Mouse (Mus musculus): ENCODE results near the gene Rasgef1a.

Rasgef1a gene

DNA sequence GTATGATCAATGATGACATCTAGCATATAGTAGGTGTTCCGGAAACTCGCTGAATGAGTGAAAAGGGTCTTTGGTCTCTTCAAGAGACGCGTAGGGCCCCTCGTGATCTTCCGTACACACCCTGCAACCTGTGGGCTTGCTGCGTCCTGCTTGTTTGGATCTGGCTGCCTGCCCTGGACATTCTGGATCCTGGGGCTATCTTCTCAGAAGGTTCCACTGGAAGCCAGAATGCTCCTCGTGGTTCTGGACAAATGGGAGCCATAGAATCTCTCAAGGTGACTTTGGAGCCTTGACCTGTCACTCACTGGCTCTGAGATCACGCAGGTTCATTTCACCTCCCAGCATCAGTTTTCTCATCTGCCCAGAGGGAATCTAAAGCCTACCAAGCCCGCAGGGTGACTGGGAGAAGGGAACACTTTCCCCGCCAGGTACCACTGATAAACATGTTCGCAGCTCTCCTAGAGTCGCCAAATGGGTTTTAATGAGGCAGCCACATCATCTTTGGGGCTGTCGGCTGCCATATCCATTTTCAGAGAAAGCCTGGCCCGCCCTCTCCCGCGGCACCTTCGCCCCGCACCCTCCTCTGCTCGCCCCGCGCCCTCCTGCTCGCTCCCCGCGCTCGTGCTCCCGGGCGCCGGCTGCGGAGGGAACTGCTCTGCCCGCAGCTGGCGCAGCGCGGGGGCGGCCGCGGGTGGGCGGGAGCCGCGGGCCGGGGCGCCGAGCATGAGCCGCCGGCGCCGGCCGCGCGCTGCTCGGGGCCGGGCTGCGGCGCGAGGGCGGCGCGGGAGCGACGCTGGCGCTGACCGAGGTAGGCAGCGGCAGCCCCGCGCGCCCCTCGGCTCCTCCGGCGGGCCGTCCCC is at the start of gene Rasgef1a:
Rasgef1a (plus strand) TSS at position 683 of the 860 bp plus-strand sequence.
- peak in 1 of 2 experiments; percentile 43 for DNase-seq (ENCODE audit: low spot score in 2 of 2)

GRCm38 (mm10) chr6:117963201-117963600 is 48.0 kb upstream of the Rasgef1a start:
- no peak for DNase-seq (ENCODE audit: low spot score in 2 of 2)

GRCm38 (mm10) chr6:117966729-117967128 is 44.5 kb upstream of the Rasgef1a start:
- DNase-seq (ENCODE audit: low spot score in 2 of 2), result no peak

GRCm38 (mm10) chr6:117987173-117987572 is 24.1 kb upstream of the Rasgef1a start:
- no peak for DNase-seq (ENCODE audit: low spot score in 2 of 2)

DNA sequence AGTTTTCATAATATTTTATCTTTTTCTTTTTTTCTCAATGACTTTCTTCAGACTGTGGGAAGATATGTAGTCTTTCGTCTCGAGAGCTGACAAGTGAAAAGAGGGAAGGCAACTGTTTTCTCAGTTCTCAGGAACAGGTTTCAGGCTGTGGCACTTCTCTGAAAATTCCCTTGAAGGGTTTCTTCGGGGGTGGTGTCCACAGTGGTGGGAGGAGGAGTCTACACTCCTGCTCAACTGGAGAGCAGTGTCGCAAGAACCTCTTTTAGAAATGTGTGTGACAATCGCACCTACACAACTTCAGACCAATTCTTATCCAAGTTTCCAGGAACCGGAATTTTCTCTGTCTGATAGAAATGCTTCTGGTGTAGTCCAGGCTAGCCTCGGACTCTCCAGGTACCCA is 22.0 kb upstream of the Rasgef1a start:
- DNase-seq (ENCODE audit: low spot score in 2 of 2), result no peak

- DNase-seq (ENCODE audit: low spot score in 2 of 2), result no peak
Measured at GRCm38 (mm10) chr6:117990649-117991048, 20.6 kb upstream of the Rasgef1a start.

DNA sequence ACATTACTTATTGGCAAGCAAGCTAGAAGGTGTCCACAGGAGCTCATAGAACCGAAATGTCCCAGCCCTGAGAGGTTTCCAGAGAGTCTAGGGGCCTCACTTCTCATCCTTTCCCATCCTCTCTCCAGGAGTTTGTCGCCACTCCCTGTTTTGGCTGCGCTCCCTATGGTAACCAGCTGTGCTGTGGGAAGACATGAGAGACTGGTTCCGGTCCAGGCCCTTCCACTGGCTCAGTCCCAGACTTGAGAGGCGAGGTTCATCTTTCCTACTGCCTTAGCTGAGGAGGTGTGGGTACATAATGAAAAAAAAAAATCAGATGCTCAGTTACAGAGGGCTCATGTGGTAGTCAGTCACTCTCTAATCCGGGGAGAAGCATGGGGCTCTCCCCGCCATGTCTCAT is 19.9 kb upstream of the Rasgef1a start:
- DNase-seq (ENCODE audit: low spot score in 2 of 2), result peak in 1 of 2 experiments; percentile 25

DNA sequence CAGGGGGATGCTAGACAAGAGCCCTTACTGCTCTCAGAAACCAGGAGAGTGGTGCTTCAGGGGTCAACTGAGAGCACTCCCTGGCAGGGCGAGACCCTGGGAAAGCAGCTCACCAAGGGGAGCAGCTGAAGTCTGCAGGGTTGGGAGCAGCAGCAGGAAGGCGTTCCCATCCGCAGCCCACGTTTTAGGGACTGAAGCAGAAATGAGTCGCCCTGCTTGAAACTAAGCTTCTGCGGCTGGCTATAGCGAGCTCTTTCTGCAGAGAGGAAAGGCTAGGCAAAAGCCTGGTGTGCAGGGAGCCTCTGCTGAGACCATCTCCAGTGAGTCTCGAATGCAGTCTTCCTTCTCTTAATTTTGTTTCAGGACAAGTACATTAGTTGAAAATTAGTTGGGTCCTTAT is 19.3 kb upstream of the Rasgef1a start:
- no peak for DNase-seq (ENCODE audit: low spot score in 2 of 2)

- no peak for DNase-seq (ENCODE audit: low spot score in 2 of 2)
Measured at GRCm38 (mm10) chr6:117995168-117995567, 16.1 kb upstream of the Rasgef1a start.

- no peak for DNase-seq (ENCODE audit: low spot score in 2 of 2)
Measured at GRCm38 (mm10) chr6:118001272-118001671, 10.0 kb upstream of the Rasgef1a start.

- DNase-seq (ENCODE audit: low spot score in 2 of 2), result peak in 1 of 2 experiments; percentile 32
Measured at GRCm38 (mm10) chr6:118007302-118007701, 3.9 kb upstream of the Rasgef1a start.

GRCm38 (mm10) chr6:118007843-118008539 is 3.2 kb upstream of the Rasgef1a start:
- no peak for DNase-seq (ENCODE audit: low spot score in 2 of 2)

- no peak for DNase-seq (ENCODE audit: low spot score in 2 of 2)
Measured at GRCm38 (mm10) chr6:118010256-118010655, 982 bp upstream of the Rasgef1a start.

GRCm38 (mm10) chr6:118011616-118012316 is 528 bp downstream of the Rasgef1a start:
- DNase-seq (ENCODE audit: low spot score in 2 of 2), result peak; percentile 45 to 46

- no peak for DNase-seq (ENCODE audit: low spot score in 2 of 2)
Measured at GRCm38 (mm10) chr6:118012317-118012700, 1.1 kb downstream of the Rasgef1a start.

DNA sequence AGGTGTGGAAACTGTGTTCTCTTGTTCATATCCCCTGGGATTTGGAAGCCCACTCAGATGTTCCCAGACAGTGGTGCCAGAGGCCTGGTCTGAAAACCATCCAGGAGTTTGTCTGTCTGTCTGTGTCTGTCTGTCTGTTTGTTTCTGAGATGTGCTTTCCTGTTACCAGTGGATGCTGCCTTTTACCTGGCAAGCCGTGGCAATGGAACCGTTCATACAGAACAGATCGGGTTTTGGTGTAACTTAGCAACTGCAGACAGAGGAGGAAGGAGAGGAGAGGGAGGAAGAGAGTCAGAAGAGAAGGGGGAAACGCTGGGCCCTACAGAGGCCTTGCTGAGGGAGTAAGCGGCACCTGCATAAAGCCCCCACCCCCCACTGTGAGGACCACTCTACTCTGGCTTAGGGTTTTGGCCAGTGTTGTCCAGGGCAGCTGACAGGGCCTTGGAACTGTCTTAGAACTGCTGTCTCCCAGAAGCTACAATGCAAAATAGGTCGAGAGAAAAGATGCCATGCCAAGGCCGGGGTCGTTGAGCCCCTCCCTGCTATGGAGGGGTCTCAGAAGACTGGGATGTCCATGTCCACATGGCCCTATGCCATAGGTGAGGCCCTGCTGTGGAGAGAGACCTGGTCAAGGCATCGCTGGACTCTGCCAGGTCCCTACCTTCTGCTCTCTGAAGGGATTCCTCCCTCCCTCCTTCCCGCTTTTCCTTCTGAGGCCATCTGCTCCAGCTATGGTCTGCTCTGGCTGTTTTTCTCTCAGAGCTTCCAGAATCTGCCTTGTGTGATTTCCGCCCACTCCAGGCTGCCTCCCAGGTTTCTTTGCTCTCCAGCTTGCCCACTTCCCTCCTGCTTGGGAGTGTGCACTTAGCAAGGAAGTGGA is 2.0 kb downstream of the Rasgef1a start:
- DNase-seq (ENCODE audit: low spot score in 2 of 2), result peak; percentile 59 to 61

- peak in 1 of 2 experiments; percentile 38 for DNase-seq (ENCODE audit: low spot score in 2 of 2)
Measured at GRCm38 (mm10) chr6:118014881-118015280, 3.6 kb downstream of the Rasgef1a start.

DNA sequence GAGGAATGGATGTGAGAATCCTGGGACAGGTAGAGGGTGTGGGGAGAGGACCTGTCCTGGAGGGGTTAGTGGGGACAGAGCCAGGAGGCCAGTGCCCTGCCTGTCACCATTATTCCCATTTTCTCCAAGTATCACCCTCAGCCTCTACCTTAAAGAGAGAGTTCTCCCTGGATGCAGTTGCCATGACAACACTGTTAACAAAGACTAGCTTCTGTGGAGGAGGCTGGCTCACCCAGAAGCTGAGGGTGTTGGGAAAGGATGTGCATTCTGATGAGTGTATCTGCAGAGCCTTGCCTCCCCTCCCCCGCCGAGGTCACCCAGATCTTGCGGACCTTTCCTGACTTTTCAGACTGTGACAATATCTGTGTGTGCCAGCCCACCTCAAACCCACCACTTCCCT is 4.7 kb downstream of the Rasgef1a start:
- peak; percentile 52 to 58 for DNase-seq (ENCODE audit: low spot score in 2 of 2)

DNA sequence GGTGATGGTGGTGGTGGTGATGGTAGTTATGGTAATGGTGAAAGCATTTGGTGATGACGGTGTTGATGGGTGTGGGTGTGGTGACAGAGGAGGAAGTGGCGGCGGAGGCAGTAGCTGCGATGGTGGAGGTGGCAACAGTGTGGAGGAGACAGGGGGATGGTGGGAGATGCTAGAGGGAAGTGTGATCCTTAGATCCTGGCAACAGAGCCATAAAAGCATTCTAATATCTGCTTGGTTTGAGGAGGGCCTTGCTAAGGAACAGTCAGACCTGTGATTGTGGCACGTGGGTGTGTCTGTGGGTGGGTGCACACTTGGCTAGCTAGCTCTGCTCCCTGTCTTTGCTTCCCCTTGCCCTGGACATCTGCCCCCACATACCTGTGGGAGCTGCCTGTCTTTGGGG is 7.4 kb downstream of the Rasgef1a start:
- DNase-seq (ENCODE audit: low spot score in 2 of 2), result no peak

- DNase-seq (ENCODE audit: low spot score in 2 of 2), result peak; percentile 48 to 52
Measured at GRCm38 (mm10) chr6:118019569-118019968, 8.3 kb downstream of the Rasgef1a start.

Data from frontal cortex, postnatal 14 days (tissue).